Mouse (Mus musculus): ENCODE results near the gene Gtf2e1.

- TF ChIP-seq CTCF (IDR thresholded peaks at IDR 0.05; ENCODE audit: low read depth) (no peak), EP300 (IDR thresholded peaks at IDR 0.05; ENCODE audit: low read depth) (no peak)
Measured at GRCm38 (mm10) chr16:37580651-37581050, 41.1 kb upstream of the Gtf2e1 start.

All from liver, postnatal 0 days (tissue).